Mouse (Mus musculus): ENCODE measurements around the gene Gimap8. TPM values are rescaled to one million over a fixed set of nuclear protein-coding genes. Genes with fewer than 3 reads are reported as not detected.
A peak's percentile ranks its signal among the peaks of the same experiment; 100 is the strongest.

Gimap8 gene
- polyA plus RNA-seq, 1 experiment from 2014 or later = 2.3 TPM

DNA sequence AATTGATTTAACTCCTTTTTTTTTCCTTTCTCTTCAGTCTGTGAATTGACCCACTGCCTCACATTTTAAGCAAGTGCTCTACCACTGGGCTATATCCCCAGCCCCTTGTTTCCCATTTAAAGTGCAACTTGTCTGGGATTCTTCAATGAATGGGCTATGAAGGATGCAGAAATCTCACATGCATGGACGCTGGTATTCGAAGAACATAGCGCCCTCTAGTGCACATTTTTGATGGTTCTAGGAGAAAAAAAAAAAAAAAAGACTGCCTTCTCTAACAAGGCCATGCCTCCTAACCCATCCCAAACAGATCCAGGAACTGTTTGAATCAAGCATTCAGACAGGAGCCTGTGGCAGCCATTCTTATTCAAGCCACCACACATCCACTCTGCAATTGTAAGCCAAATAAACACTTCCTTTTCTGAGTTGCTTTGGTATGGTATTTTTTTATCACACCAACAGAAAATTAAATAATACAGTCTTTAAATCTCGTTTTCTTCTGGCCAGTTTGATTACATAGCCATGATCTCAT lies 4.2 kb upstream of the Gimap8 start:
- no peak overlapping the region for H3K27ac ChIP-seq
- ATAC-seq = no peak; the same call in 1 of the 2 replicates
- 19% methylated on average over 4 of the region's 4 CpGs for WGBS

DNA sequence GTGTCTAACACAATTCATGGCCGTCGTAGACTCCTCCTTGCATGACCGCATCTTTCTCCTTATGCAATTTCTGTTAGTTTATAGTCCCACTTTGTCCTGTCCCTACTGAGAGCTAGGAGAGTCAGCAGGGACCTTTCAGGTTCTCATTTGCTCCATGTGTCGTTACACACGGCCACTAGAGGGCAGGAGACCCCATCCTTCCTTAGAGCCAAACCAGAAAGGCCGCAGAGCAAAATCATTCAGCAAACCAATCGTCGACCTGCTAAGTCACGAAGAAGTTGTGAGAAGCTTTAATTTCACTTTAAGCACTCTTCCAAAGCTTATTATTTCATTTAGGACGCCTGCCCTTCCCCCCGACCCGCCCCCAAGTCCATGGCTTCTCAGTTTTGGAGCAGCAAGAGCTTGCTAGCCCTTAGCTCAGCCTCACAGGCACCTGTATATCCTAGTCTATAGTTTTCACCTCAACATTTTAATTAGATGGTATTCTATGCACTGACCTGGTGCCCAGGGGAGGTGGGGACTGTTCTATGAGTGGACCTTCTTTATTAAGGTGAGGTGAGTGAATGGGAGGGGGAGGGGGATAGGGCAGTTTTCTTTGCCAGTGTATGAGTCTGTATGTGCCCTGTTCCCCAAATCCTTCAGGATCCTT lies 1.2 kb upstream of the Gimap8 start:
- Histone ChIP-seq H3K9me3 (no peaks in the 10 kb centered on the region), H3K9ac (no peak overlapping the region), H3K27me3 (replicated peaks) (no peaks in the 10 kb centered on the region), H3K4me2 (replicated peaks) (no peak overlapping the region), H3K4me3 (replicated peaks) (no peak overlapping the region), H3K4me1 (replicated peaks) (no peaks in the 10 kb centered on the region), H3K36me3 (no peaks in the 10 kb centered on the region), H3K27ac (no peak overlapping the region)
- whole genome bisulfite sequencing = 12% methylated on average over 12 of the region's 12 CpGs
- peak; percentile 67; the same call in 1 of the 2 replicates for ATAC-seq

More for the DNA sequence above, 4.2 kb upstream of the Gimap8 start:
- Histone ChIP-seq H3K4me2 (replicated peaks) (no peak overlapping the region), H3K9me3 (no peaks in the 10 kb centered on the region), H3K9ac (no peak overlapping the region), H3K4me1 (replicated peaks) (no peaks in the 10 kb centered on the region), H3K4me3 (replicated peaks) (no peak overlapping the region), H3K36me3 (no peaks in the 10 kb centered on the region), H3K27me3 (replicated peaks) (no peaks in the 10 kb centered on the region)

DNA sequence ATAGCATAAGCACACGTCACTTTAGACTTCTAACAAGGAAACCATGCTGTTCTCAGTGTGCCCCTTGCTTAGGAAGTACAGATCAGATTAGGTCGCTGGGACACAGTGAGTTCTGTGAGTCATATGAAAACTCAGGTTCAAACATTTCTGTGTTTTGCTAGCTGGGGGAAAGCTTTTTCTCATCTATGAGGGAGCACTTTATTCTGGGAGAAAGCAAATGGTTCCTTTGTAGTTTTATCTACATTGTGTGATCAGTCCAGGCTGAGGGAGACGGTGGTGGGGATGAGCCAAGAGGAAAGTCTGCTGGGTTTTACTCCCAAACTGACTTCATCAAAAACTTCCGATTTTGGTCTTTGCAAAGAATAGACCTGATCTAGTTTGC lies 734 bp upstream of the Gimap8 start:
- no peak overlapping the region for H3K4me2 ChIP-seq (replicated peaks)
- H3K9me3 ChIP-seq = no peaks in the 10 kb centered on the region
- no peaks in the 10 kb centered on the region for H3K36me3 ChIP-seq
- no peak overlapping the region for H3K4me3 ChIP-seq (replicated peaks)
- H3K4me1 ChIP-seq (replicated peaks) = no peaks in the 10 kb centered on the region
- no peak overlapping the region for H3K9ac ChIP-seq
- 75% methylated on average over 4 of the region's 4 CpGs for WGBS
- H3K27ac ChIP-seq = no peak overlapping the region
- no peaks in the 10 kb centered on the region for H3K27me3 ChIP-seq (replicated peaks)
- ATAC-seq = no peak

DNA sequence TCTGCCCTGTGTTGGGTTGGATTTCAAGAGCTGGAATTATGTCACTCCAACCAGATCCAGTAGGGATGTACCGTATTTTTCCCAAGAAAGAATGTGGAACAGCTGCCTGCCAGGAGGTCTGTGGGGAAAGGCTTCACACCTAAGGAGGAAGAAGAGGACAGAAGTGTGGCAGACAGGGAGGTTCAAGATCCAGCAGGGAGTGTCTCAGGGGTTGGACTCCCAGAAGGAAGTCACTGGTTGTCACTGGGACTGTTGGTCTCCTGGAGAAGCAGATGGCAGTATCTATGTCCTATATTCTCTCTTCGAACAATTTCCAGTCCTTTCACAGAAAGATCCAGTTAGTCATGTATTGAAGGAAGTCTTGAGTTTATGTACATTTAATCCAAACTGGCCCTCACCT lies 577 bp downstream of the Gimap8 start:
- 72% methylated on average over 2 of the region's 2 CpGs for WGBS
- H3K4me3 ChIP-seq (replicated peaks) = no peak overlapping the region
- H3K9ac ChIP-seq = no peak overlapping the region
- no peaks in the 10 kb centered on the region for H3K9me3 ChIP-seq
- no peaks in the 10 kb centered on the region for H3K4me1 ChIP-seq (replicated peaks)
- ATAC-seq = no peak
- H3K36me3 ChIP-seq = no peaks in the 10 kb centered on the region
- no peak overlapping the region for H3K27ac ChIP-seq
- no peak overlapping the region for H3K4me2 ChIP-seq (replicated peaks)
- H3K27me3 ChIP-seq (replicated peaks) = no peaks in the 10 kb centered on the region

DNA sequence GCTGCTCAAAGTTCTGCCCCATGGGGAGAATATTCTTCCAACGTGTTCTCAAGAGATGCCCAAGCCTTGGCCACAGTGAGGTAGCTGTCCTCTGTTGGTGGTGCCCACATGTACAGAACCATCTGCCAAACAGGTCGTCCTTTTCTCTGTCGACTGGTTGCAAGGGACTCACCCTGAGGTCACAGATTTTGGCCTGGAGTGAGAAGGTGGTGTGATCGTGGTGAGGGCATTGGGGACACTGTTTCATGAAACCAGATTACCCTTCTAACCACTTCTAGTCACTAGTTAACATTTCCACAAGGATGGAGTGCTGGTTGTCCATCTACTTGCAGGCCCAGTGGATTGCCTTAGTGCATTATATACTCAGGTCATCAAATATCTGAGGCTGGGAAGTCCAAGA lies 1.7 kb downstream of the Gimap8 start:
- Histone ChIP-seq H3K27me3 (replicated peaks) (no peaks in the 10 kb centered on the region), H3K4me1 (replicated peaks) (no peaks in the 10 kb centered on the region), H3K4me3 (replicated peaks) (no peak overlapping the region), H3K36me3 (no peaks in the 10 kb centered on the region), H3K9ac (no peak overlapping the region), H3K27ac (no peak overlapping the region), H3K9me3 (no peaks in the 10 kb centered on the region), H3K4me2 (replicated peaks) (no peak overlapping the region)
- ATAC-seq = no peak
- 86% methylated on average over 4 of the region's 4 CpGs for WGBS

DNA sequence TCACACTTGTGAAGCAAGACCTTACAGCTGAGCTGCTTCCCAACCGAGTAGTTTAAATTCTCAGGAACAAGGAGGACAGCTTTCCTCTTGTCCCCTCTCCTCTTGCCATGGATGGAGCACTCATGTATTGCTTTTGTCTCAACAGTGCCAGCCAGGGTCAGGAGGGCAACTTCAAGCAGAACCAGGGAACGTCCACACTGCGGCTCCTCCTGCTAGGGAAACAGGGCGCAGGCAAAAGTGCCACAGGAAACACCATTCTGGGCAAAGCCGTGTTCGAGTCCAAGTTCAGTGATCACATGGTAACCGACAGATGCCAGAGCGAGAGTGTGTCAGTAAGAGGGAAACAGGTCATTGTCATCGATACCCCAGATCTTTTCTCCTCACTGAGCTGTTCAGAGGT lies 3.0 kb downstream of the Gimap8 start:
- no peaks in the 10 kb centered on the region for H3K36me3 ChIP-seq
- no peak for ATAC-seq
- WGBS = 87% methylated on average over 9 of the region's 9 CpGs
- H3K4me2 ChIP-seq (replicated peaks) = no peak overlapping the region
- no peak overlapping the region for H3K9ac ChIP-seq
- H3K27me3 ChIP-seq (replicated peaks) = no peaks in the 10 kb centered on the region
- no peak overlapping the region for H3K27ac ChIP-seq
- H3K9me3 ChIP-seq = no peaks in the 10 kb centered on the region
- no peaks in the 10 kb centered on the region for H3K4me1 ChIP-seq (replicated peaks)
- no peak overlapping the region for H3K4me3 ChIP-seq (replicated peaks)

DNA sequence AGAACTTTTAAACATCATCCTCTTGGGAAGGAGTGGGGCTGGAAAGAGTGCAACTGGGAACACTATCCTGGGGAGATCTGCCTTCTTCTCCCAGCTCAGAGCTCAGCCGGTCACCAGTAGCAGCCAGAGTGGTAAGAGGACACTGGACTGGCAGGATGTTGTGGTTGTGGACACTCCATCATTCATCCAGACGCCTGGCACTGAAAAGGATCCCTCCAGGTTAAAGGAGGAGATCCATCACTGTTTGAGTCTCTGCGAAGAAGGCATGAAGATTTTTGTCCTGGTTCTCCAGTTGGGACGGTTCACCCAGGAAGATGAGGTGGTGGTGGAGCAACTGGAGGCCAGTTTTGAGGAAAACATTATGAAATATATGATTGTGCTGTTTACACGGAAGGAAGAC lies 11.7 kb downstream of the Gimap8 start:
- Histone ChIP-seq H3K4me2 (replicated peaks) (no peak overlapping the region), H3K4me1 (replicated peaks) (no peaks in the 10 kb centered on the region), H3K4me3 (replicated peaks) (no peak overlapping the region), H3K27ac (no peak overlapping the region), H3K9ac (no peak overlapping the region), H3K9me3 (no peaks in the 10 kb centered on the region), H3K36me3 (no peaks in the 10 kb centered on the region), H3K27me3 (replicated peaks) (no peaks in the 10 kb centered on the region)
- WGBS = 66% methylated on average over 5 of the region's 5 CpGs
- no peak for ATAC-seq

DNA sequence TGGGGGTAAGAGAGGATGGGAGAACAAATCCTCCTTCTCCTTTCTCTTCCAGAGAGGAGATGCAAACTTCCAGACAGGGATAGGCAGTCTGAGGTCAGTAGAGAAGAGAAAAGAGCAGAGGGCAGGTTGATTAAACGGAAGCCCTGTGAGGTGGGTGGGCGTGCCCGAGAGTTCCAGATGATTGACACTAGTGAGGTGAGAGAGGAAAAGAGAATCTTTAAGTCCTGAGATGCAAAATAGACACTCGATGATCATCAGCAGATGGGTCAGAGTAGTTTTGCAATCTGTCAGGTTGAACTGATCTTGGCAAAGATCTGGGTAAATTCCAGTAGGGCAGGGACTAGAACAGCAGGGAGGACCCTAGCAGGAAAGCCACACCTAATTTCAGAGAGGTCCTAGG lies 17.7 kb downstream of the Gimap8 start:
- Histone ChIP-seq H3K4me1 (replicated peaks) (peaks cover 4% of the 10 kb centered on the region; the same call in 1 of the 2 replicates), H3K9ac (no peak overlapping the region), H3K27ac (no peak overlapping the region), H3K36me3 (no peaks in the 10 kb centered on the region), H3K4me3 (replicated peaks) (no peak overlapping the region), H3K9me3 (no peaks in the 10 kb centered on the region), H3K27me3 (replicated peaks) (no peaks in the 10 kb centered on the region), H3K4me2 (replicated peaks) (no peak overlapping the region)
- 67% methylated on average over 4 of the region's 4 CpGs for WGBS
- ATAC-seq = no peak

DNA sequence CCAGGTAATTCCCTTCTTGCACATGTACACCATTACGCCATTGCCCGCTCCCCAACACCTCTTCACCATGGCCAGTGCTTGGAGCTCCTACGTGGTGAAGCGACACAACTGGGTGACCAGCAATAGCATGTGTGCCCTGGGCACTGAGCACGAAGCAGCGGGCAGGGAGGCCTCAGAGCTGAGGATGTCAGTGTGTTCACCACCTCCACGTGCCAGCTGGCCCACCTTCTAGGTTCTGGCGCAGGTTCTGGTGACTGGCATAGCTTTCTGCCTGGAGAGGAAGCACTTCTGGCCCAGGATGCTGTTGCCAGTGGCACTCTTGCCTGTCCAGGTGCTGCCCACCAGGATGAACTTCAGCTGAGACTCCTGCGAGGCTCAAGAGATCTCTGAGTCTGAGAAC lies 18.4 kb downstream of the Gimap8 start:
- no peaks in the 10 kb centered on the region for H3K27me3 ChIP-seq (replicated peaks)
- H3K4me2 ChIP-seq (replicated peaks) = no peak overlapping the region
- no peaks in the 10 kb centered on the region for H3K9me3 ChIP-seq
- 94% methylated on average over 9 of the region's 9 CpGs for WGBS
- H3K36me3 ChIP-seq = no peaks in the 10 kb centered on the region
- H3K4me1 ChIP-seq (replicated peaks) = peaks cover 4% of the 10 kb centered on the region; the same call in 1 of the 2 replicates
- 0 out of 2 replicates have a peak overlapping the region, but pooled peaks have one; percentile 36 for H3K27ac ChIP-seq
- H3K9ac ChIP-seq = no peak overlapping the region
- no peak overlapping the region for H3K4me3 ChIP-seq (replicated peaks)
- 0 out of 2 replicates have a peak, but pooled peaks have one; percentile 7 for ATAC-seq

DNA sequence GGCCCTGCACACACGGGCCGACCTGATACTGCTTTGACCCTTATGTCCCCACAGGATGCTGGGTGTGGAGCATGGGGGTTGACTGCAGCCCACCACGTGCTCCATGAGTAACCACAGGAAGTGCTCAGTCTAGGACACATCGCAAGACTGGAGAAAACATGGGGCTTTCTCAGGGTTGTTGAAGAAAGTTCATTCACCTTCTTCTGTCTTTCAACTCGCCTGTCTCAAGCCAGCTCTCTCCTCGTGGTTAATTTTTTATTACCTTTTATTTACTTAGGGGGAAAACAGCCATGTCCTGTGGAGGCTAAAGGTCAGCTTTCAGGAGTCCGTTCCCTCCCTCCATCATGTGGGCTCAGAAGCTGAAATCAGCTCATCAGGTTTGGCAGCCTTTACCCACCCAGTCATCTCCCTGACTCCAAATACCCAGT lies 19.1 kb downstream of the Gimap8 start:
- ATAC-seq = peak; percentile 89
- no peaks in the 10 kb centered on the region for H3K36me3 ChIP-seq
- H3K27ac ChIP-seq = no peak overlapping the region
- peak overlapping the region; percentile 20; the same call in 1 of the 2 replicates for H3K4me2 ChIP-seq (replicated peaks)
- no peak overlapping the region for H3K4me3 ChIP-seq (replicated peaks)
- H3K4me1 ChIP-seq (replicated peaks) = peaks cover 4% of the 10 kb centered on the region; the same call in 1 of the 2 replicates
- no peak overlapping the region for H3K9ac ChIP-seq
- WGBS = 11% methylated on average over 7 of the region's 7 CpGs
- no peaks in the 10 kb centered on the region for H3K9me3 ChIP-seq
- H3K27me3 ChIP-seq (replicated peaks) = no peaks in the 10 kb centered on the region

DNA sequence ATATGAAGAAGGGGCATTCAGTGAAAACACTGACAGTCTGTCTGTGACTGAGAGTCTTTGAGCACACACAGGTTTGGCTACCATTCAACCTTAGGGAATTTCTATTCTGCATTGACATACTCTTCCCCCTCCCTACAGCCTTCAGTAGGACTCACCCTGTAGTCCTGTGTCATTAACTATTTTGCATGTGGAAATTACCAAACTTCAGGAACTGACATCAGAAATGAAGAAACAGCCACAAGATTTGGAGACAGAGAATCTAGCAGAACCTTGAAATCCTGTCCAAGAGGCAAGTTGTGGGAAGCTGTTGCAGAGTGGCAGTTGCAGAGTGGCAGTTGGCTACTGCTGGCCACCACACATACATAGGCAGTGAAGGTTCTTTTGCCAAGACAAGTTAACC lies 21.0 kb downstream of the Gimap8 start:
- Histone ChIP-seq H3K4me2 (replicated peaks) (no peak overlapping the region), H3K9me3 (no peaks in the 10 kb centered on the region), H3K9ac (no peak overlapping the region), H3K36me3 (no peaks in the 10 kb centered on the region), H3K4me3 (replicated peaks) (no peak overlapping the region), H3K27me3 (replicated peaks) (no peaks in the 10 kb centered on the region), H3K27ac (no peak overlapping the region), H3K4me1 (replicated peaks) (peaks cover 4% of the 10 kb centered on the region; the same call in 1 of the 2 replicates)
- no peak for ATAC-seq

DNA sequence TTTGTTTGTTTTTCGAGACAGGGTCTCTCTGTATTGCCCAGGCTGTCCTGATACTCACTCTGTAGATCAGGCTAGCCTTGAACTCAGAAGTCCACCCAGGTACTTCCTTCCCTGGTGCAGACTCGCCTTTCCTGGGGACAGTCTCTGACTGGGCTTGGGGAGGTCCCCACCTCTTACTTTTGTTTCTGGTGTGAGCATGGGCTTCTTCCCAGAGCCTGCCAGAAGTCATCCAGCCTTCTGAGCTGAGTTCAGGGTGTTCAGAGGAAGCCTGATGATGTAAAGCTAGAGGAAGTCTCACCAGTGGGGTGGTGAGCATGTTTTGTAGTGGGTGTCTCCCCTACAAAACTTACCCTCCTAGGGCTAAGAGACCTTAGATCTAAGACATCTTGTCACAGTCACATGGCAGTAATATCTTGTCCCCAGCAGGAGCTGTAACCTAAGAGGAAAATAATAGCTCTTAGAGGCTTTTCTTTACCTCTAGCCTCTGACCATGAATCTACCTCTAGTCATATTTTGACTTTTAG lies 22.5 kb downstream of the Gimap8 start:
- Histone ChIP-seq H3K36me3 (no peaks in the 10 kb centered on the region), H3K9ac (no peak overlapping the region), H3K9me3 (no peaks in the 10 kb centered on the region), H3K27me3 (replicated peaks) (no peaks in the 10 kb centered on the region), H3K4me1 (replicated peaks) (peaks cover 4% of the 10 kb centered on the region; the same call in 1 of the 2 replicates), H3K4me3 (replicated peaks) (no peak overlapping the region), H3K4me2 (replicated peaks) (no peak overlapping the region), H3K27ac (no peak overlapping the region)
- ATAC-seq = no peak
- WGBS = 65% methylated on average over 2 of the region's 2 CpGs
